Mouse (Mus musculus) layer of hippocampus, adult 9-10 months (tissue): ENCODE measurements around the gene Cnot4.

Experiments
- DNase-seq: peaks from one replicate; pipeline ENCODE4 v3.0.0; 2022; ENCODE audit warnings: low spot score

Cnot4 gene

DNA sequence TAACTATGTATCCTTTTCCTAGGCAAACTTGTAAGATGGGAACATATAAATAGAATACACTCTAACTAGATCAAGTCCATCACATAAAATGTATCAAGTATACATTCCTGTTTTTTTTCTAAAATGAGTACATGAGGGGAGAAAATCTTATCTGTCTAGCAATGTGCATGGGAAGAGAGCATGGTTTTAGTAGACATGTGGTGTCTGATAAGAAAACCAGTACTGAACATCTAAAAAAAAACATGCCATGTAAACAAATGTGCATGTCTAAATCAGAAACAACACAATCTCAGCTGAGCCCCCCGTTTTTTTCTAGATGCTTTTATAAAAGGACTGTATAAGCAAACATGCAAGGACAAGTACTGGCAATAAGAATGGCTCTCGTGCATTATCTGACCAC is 100.8 kb downstream of the Cnot4 start:
- no peak for DNase-seq

DNA sequence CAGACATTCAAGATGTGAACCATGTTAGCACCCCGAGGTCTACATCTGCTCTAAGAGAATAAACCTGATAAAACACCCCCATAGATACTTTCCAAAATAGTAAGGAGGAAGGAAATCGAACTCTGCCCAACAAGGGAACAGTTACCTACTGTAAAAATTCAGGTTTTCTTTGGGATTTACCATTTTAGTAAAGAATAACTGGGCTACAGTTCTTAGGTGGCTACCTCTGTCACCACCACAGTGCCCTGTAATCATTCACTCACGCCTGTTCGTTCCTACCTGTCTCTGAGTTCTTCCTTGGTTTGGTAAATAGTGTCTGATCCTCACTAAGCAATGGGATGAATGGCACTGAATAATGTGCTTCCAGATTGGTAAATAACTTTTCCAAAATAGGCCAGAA is 102.7 kb downstream of the Cnot4 start:
- DNase-seq = no peak

GRCm38 (mm10) chr6:35030226-35030625 is 103.3 kb downstream of the Cnot4 start:
- no peak for DNase-seq

DNA sequence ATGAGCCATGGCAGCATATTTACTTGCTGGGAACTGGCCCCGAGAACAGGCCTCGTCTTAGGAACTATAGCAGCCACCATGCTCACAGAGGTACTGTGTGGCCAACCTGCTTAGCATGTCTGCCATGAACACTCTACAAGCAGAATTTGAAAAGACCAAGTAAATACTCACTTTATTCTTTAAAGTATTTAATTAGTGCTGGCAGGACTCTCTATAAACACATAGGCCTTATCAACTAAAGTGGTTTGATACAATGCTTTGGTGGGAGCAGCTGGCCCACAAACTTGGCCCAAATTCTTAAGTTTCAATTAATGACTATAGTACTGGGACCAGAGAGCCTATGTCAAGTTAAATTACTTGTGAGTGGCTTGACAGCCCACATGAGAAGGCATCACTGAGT is 105.5 kb downstream of the Cnot4 start:
- no peak for DNase-seq

GRCm38 (mm10) chr6:35027257-35027656 is 106.3 kb downstream of the Cnot4 start:
- no peak for DNase-seq

- DNase-seq = no peak
Measured at GRCm38 (mm10) chr6:35016624-35017023, 116.9 kb downstream of the Cnot4 start.

- DNase-seq = no peak
Measured at GRCm38 (mm10) chr6:35011953-35012352, 121.6 kb downstream of the Cnot4 start.

DNA sequence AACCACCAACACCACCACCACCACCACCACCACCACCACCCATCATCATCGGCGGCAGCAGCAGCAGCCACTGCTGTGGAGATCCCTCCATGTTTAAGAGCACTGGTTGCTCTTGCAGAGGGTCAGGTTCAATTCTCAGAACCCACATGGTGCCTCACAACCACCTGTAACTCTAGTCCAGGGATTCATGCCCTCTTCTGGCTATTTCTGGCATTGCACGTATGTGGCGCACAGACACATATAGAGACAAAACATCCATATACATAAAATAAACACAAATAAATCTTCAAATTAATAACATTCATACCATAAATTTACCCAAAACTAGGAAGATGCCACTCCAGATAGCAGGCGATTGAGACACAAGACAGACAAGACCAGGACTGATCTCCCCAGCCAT is 122.8 kb downstream of the Cnot4 start:
- no peak for DNase-seq

DNA sequence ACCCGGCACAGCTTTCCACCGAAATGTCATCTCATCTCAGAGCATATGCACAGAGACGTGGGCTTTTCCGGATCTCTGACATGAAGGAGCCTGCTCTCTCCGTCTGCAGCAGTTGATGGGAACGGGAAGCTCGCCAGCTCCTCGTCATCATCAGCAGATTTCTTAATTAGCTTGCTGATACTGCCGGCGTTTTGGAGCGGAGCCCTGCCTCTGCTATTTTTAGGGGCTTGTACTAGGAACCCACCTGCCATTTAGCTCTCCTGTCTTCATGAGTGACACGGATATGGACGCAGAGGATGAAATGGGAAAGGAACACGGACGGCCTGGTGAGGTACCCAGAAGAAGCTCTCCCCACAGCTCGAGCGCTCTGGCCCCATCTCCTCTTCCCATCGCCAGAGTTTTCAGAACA is 131.3 kb downstream of the Cnot4 start:
- DNase-seq = peak; percentile 47

- peak; percentile 40 for DNase-seq
Measured at GRCm38 (mm10) chr6:34999101-34999500, 134.4 kb downstream of the Cnot4 start.

DNA sequence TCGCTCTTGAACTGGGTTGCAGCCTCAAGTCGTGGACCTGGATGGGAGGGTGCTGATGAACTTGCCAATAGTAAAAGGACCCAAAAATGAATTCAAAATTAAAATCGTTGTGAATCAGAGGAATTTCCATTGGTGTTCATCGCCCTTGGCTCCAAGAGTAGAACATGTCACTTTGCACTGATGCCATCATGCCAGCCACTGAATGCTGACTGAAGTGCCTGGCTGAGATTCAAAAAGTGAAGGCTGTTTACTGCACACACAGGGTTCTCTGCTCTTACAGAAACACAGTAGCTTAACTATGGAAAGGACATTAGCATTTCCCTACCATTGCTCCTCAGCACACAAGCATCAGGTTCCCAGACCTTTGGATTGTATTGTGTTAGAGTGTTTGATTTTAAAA is 137.0 kb downstream of the Cnot4 start:
- no peak for DNase-seq

DNA sequence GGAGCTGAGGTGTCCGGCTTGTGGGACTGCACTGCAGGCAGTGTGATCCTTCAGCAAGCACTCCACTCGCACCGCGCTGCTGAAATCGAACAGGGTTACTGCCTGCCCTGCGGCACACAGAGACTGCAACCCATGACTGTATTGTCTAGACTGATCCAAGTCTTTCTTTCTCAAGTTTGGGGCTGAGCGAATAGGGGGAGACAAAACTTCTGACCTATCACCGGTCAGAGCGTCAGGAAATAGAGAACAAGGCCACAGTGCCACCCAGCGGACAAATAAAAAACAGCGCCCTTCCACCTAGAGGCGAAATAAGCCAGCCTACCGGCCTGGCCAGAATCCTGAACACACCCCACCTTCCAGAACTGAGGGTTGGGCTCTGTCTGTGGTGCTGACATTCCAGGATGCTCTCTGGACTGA is 138.3 kb downstream of the Cnot4 start:
- DNase-seq = peak; percentile 58

- DNase-seq = no peak
Measured at GRCm38 (mm10) chr6:34994692-34995091, 138.8 kb downstream of the Cnot4 start.

DNA sequence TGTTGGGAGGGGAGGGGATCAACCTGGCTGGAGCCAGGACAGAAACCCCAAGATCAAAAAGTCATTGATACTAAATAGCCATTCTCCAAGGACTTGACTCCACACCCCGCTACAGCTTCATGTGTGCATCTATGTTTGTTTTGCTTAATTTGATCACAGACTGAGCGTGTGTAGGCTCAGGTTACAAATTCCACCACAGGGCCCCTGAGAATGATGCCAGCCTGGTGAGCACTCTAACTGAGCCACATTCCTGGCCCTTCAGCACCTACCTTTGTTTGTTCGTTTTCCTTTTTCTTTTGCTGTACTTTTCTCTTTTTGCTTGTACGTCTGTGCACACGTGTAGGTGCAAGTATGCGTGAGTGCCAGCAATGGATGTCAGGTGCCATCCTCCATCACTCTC is 144.3 kb downstream of the Cnot4 start:
- DNase-seq = no peak

DNA sequence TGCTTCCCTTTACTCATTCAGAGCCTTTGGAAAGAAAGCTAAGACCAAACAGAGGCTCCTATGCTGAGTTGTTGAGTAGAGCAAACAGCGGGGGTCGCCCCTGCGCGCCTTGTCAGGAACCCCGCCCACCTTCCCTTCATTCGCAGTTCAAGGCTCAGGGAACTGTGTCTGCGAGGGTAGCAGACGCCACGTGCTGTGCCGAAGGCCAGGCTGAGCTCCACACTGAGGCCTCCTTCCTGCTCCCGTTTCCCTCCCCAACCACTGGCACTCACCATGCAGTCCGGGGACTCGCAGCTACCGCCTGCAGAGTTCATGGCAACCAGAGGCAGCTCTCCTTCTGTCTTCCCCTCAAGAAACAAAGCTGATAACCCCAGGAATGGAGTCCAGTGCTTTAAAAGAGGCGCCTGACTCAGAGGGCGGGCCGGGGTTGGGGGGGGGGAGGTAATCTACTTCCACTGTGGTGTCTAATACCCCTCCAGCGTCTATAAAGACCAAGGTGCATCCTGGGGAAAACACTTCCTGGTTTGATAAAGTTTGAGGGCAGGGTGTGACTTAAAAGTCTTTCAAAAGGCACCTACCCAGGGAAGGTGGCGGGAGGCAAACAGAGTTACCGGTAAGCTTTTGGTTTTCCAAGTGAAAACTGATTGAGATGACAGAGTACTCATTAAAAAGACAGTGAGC is 145.3 kb downstream of the Cnot4 start, which contains the start of gene Slc23a4:
Slc23a4 (minus strand) TSS at position 324 of the 681 bp plus-strand sequence.
- no peak for DNase-seq

- no peak for DNase-seq
Measured at GRCm38 (mm10) chr6:34987085-34987645, 146.4 kb downstream of the Cnot4 start.

DNA sequence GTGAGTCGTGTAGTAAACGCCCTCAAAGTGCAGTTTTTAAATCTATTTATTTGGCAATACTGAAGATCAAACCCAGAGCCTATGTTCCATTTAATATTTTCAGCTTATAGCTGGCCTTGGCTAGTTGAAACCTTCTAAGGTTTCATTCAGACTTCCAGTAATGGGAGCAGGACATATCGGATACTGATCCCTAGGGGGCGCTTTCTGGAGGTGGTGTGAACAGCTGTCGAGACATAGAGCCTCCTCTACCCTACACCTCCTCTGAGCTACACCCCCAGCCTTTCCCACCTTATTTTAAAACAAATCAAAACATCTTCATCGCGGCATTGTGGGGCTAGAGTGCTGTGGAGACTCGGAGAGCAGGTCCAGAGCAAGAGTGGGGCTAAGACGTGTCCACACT is 152.9 kb downstream of the Cnot4 start:
- no peak for DNase-seq

- DNase-seq = no peak
Measured at GRCm38 (mm10) chr6:34979291-34979690, 154.2 kb downstream of the Cnot4 start.
